Mouse (Mus musculus) hindbrain, embryonic 10.5 days (tissue): ENCODE data around the gene Iqcn. TPM values are rescaled to one million over a fixed set of nuclear protein-coding genes. Genes with fewer than 3 reads are reported as not detected.
A peak's percentile ranks its signal among the peaks of the same experiment; 100 is the strongest.

Experiments
- DNase-seq: peaks from one replicate; pipeline ENCODE4 v3.0.0-alpha.2; 2017; ENCODE audit warnings: low spot score
- H3K27ac ChIP-seq: fragments of 300-500 bp; sonication (generic); 2 replicates; pipeline ENCODE4 v1.5.1; 2016; ENCODE audit warnings: mild to moderate bottlenecking, moderate library complexity
- H3K27me3 ChIP-seq: fragments of 300-500 bp; sonication (generic); 2 replicates; pipeline ENCODE4 v1.6.1; 2016; ENCODE audit warnings: mild to moderate bottlenecking; ENCODE audit not compliant: poor library complexity, insufficient read depth, severe bottlenecking
- H3K36me3 ChIP-seq: fragments of 300-500 bp; sonication (generic); 2 replicates; pipeline ENCODE4 v1.6.1; 2016; ENCODE audit warnings: mild to moderate bottlenecking, moderate library complexity
- H3K4me1 ChIP-seq: fragments of 300-500 bp; sonication (generic); replicated peaks from 2 replicates; pipeline ENCODE4 v1.6.1; 2016; ENCODE audit warnings: mild to moderate bottlenecking
- H3K4me3 ChIP-seq: fragments of 300-500 bp; sonication (generic); 2 replicates; pipeline ENCODE4 v1.5.1; 2016; ENCODE audit warnings: mild to moderate bottlenecking, moderate library complexity
- H3K9me3 ChIP-seq: fragments of 300-500 bp; sonication (generic); 2 replicates; pipeline ENCODE4 v1.6.1; 2016; ENCODE audit warnings: mild to moderate bottlenecking, moderate library complexity
- WGBS: fragments of 180-500 bp; shearing (Covaris S2); methylation state at CpG from one replicate; pipeline ENCODE4 v1.1.7; 2016; 5-methylcytosine and 5-hydroxymethylcytosine counted together
- polyA plus RNA-seq: library from polyadenylated mRNA; unstranded; fragments of >200 nt; fragmentation: Nextera tagmentation; extraction: Ambion mirVana; gene quantifications from 2 replicates; pipeline ENCODE4 v1.2.1, GENCODE M21; 2016

Gene Iqcn
- polyA plus RNA-seq, 1 experiment from 2014 or later = not detected

- H3K4me3 ChIP-seq = no peak overlapping the region
- H3K27ac ChIP-seq = no peak overlapping the region
- H3K9me3 ChIP-seq = no peaks in the 10 kb centered on the region
- peaks cover 62% of the 10 kb centered on the region for H3K27me3 ChIP-seq
- no peak for DNase-seq
- WGBS = 44% methylated on average over 11 of the region's 11 CpGs
- no peaks in the 10 kb centered on the region for H3K36me3 ChIP-seq
- peaks cover 11% of the 10 kb centered on the region for H3K4me1 ChIP-seq
These were observed 23.5 kb downstream of the Iqcn start for GRCm38 (mm10) chr8:70726721-70727120.

DNA sequence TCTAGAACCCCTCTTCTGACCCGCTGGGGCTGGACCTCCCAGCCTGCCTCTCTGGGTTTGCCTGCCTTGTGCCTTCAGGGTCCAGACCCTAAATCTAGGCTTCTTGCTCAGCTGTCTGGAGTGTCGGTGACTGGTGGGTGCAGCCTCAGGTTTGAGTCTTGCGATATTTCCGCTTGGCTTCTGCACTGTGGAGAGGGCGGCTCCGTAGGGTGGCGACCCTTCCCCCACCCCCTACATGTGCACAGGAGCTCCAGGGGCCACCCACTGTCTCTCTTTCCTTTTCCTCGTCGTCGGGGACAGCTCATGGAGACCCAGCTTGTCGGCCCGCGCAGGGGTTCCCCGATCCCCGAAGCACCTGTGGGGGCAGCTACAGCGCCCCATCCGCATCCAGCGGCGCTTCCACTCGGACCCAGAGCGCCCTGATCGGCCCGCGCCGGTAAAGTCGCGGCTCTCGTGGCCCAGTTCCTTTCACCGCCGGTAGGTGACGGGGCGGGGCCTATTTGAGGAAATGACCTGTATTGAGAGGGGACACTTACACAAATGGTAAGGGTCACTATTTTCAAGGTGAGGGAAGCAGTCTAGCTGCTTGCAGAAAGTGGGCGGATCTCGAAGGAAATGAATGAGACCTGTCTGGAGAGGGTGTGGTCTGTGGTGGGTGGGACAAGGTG, 26.7 kb downstream of the Iqcn start:
- WGBS = 3% methylated on average over 34 of the region's 34 CpGs
- Histone ChIP-seq H3K4me3 (peak overlapping the region; percentile 40), H3K27ac (0 out of 2 replicates have a peak overlapping the region, but pooled peaks have one; percentile 23), H3K27me3 (peaks cover 78% of the 10 kb centered on the region), H3K4me1 (peaks cover 11% of the 10 kb centered on the region), H3K36me3 (no peaks in the 10 kb centered on the region), H3K9me3 (no peaks in the 10 kb centered on the region)
- no peak for DNase-seq

- Histone ChIP-seq H3K4me3 (no peak overlapping the region), H3K9me3 (no peaks in the 10 kb centered on the region), H3K36me3 (no peaks in the 10 kb centered on the region), H3K4me1 (peaks cover 11% of the 10 kb centered on the region), H3K27ac (no peak overlapping the region), H3K27me3 (peaks cover 72% of the 10 kb centered on the region)
- DNase-seq = no peak
- 87% methylated on average over 4 of the region's 4 CpGs for WGBS
These were observed 27.7 kb downstream of the Iqcn start for GRCm38 (mm10) chr8:70730956-70731355.

DNA sequence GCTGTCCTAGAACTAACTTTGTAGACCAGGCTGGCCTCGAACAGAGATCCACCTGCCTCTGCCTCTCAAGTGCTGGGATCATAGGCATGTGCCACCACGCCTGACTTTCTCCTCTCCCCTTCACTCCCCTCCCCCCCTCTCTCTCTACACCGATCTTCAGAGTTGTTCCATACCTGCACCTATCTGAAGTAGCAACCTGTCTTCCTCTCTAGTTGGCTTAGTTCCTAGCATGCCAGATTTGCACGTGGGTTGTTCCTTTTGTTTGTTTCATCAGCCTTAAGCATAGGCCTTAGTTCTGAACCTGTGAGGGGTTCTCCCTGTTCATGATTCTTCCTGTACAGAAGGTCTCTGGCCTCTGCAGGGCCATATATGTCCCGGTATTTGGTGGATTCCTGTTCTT, 34.4 kb downstream of the Iqcn start:
- Histone ChIP-seq H3K4me3 (no peak overlapping the region), H3K4me1 (peaks cover 5% of the 10 kb centered on the region), H3K27me3 (peaks cover 42% of the 10 kb centered on the region), H3K27ac (no peak overlapping the region), H3K36me3 (no peaks in the 10 kb centered on the region), H3K9me3 (no peaks in the 10 kb centered on the region)
- 64% methylated on average over 5 of the region's 5 CpGs for WGBS
- DNase-seq = no peak

- no peak for DNase-seq
- Histone ChIP-seq H3K27ac (no peak overlapping the region), H3K27me3 (peaks cover 43% of the 10 kb centered on the region), H3K9me3 (no peaks in the 10 kb centered on the region), H3K4me1 (peaks cover 10% of the 10 kb centered on the region), H3K4me3 (no peak overlapping the region), H3K36me3 (no peaks in the 10 kb centered on the region)
- 70% methylated on average over 3 of the region's 3 CpGs for WGBS
These were observed 35.0 kb downstream of the Iqcn start for GRCm38 (mm10) chr8:70738211-70738610.

DNA sequence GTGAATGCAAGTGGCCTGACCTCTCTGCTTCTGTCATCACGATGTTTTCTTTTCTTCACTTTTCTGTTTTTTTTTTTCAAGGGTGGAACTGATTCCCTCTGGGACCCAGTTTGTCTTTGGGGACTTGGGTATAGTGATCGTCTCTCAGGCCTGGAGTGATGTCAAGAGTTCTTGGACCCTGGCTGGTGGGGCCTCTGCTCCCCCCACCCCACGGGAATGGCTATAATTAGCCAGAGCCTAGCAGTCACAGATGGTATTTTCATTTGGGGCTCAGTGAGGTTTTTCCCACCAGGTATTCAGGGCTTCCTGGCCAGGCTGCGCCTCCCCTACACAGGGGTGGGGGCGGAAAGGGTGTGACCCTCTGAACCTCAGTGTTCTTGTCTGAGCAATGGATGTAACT, 38.4 kb downstream of the Iqcn start:
- 68% methylated on average over 5 of the region's 5 CpGs for WGBS
- H3K4me1 ChIP-seq = peaks cover 23% of the 10 kb centered on the region
- H3K36me3 ChIP-seq = no peaks in the 10 kb centered on the region
- no peaks in the 10 kb centered on the region for H3K9me3 ChIP-seq
- no peak for DNase-seq
- H3K27me3 ChIP-seq = peaks cover 76% of the 10 kb centered on the region
- H3K27ac ChIP-seq = no peak overlapping the region
- H3K4me3 ChIP-seq = no peak overlapping the region

DNA sequence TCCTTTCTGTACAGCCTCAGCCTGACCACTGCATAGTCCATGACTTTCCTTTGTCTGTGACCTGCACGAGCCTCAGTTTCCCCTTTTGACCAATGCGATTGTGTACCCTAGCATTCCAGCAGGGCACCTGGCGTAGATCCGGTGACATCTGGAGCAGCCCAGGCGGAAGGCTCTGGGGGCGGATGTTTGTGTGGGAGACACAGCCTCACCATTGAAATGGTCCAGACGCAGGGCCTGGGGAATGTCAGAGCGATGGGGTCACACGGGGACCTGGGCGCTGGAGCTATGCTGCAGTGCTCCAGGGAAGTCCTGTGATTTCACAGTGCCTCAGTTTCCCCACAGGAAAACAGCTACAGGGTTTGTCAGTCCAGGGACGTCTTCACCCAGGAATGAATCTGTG, 38.9 kb downstream of the Iqcn start:
- no peak for DNase-seq
- no peak overlapping the region for H3K27ac ChIP-seq
- peaks cover 81% of the 10 kb centered on the region for H3K27me3 ChIP-seq
- 70% methylated on average over 11 of the region's 11 CpGs for WGBS
- no peaks in the 10 kb centered on the region for H3K9me3 ChIP-seq
- no peaks in the 10 kb centered on the region for H3K36me3 ChIP-seq
- H3K4me3 ChIP-seq = no peak overlapping the region
- H3K4me1 ChIP-seq = peaks cover 23% of the 10 kb centered on the region

DNA sequence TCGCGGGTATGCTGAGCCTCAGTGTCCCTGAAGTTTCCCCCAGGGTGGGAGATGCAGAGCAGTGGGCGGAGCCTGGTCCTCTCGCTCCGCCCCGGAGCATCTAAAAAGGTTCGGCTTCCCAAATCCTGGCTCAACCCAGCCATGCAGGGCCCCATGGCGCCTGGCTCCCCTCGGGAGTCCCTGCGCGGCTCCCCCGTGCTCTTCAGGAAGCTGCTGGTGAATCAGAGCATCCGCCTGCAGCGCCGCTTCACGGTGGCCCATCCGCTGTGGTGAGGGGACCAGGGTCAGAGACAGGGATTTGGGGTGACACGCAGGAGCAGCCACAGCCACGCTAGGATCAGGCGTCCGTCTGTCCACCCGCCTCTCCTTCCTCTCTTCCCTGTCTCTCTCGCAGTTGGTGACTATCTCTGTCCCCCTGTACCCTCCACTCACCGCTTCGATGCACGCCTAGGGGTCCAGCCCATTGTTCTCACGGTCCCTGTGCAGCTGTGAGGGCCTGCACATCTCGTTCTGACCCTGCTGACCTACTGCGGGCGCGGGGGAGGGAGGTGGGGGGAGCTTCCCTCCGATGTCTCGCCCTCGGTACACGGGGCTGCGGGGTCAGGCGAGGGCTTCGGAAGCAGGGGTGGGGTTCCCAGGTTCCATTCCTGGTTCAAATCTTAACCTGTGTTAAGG, 39.9 kb downstream of the Iqcn start:
- Histone ChIP-seq H3K9me3 (no peaks in the 10 kb centered on the region), H3K4me1 (peaks cover 23% of the 10 kb centered on the region), H3K27me3 (peaks cover 84% of the 10 kb centered on the region), H3K4me3 (peak overlapping the region; percentile 49), H3K27ac (peak overlapping the region; percentile 80), H3K36me3 (no peaks in the 10 kb centered on the region)
- 2% methylated on average over 38 of the region's 38 CpGs for WGBS
- peak; percentile 43 for DNase-seq

DNA sequence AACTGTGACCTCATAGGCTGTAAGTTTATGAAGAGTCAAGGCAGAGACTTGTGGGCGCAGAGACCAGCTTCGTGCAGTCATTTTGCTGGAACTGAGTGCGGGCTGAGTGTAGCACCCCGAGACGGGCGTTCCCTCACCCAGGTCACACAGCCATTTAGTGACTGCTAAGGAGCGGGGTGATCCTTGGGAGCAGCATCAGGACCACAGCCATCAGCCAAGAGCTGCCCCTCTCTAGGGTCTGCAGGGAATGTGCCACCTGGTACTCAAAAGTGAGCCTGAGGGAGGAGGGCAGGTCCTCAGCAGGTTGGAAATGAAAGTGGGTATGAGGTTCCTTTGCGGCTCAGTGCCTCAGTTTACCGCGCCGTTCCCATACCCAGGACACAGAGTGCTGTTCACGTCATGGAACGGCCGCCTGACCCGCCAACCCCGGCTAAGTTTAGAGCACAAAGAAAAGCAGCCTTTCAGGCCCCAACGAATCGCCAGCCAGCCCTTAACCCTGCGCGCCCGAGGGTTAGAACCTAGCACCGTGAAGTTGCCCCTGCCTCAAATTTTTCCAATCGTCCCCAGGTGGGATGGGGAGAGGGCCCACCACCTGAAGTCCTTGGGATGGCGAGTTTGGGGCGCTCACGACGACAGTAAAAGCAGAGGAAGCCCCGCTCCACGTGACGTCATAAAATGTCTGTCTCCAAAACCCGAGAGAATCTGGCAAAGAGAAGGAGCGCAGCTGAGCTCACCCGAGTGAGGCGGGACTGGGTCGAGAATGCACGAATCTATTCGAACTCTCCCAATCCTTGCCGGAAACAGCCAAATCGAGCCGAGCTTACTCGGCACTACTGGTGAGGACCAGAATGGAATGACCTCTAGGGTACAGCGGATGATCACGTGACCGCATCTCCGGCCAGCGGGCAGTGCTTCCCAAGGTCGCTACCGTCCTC, 40.7 kb downstream of the Iqcn start:
- H3K4me3 ChIP-seq = peak overlapping the region; percentile 49
- H3K27me3 ChIP-seq = peaks cover 89% of the 10 kb centered on the region
- 4% methylated on average over 48 of the region's 48 CpGs for WGBS
- no peaks in the 10 kb centered on the region for H3K36me3 ChIP-seq
- H3K9me3 ChIP-seq = no peaks in the 10 kb centered on the region
- peaks cover 23% of the 10 kb centered on the region for H3K4me1 ChIP-seq
- peak; percentile 45 for DNase-seq
- peak overlapping the region; percentile 80 for H3K27ac ChIP-seq

DNA sequence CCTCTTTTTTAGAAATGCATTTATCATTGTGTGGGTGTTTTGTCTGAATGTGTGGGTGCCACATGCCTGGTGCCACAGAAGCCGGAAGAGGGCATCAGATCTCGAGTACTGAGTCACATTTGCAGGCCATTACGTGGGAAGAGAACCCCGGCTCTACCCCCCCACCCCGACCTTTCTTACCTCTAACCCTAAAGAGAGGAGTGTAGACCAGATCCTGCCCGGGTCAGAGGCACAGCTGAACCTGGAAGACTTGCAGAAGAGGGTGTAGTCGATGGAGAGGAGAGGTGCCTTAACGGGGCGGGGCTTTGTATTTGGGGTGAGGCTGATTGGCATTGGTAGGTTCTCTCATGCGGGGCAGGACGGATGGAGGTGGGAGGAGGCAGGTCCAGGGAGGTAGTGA, 41.5 kb downstream of the Iqcn start:
- no peak for DNase-seq
- 51% methylated on average over 11 of the region's 11 CpGs for WGBS
- Histone ChIP-seq H3K4me1 (peaks cover 23% of the 10 kb centered on the region), H3K9me3 (no peaks in the 10 kb centered on the region), H3K36me3 (no peaks in the 10 kb centered on the region), H3K27me3 (peaks cover 98% of the 10 kb centered on the region), H3K4me3 (no peak overlapping the region), H3K27ac (no peak overlapping the region)

DNA sequence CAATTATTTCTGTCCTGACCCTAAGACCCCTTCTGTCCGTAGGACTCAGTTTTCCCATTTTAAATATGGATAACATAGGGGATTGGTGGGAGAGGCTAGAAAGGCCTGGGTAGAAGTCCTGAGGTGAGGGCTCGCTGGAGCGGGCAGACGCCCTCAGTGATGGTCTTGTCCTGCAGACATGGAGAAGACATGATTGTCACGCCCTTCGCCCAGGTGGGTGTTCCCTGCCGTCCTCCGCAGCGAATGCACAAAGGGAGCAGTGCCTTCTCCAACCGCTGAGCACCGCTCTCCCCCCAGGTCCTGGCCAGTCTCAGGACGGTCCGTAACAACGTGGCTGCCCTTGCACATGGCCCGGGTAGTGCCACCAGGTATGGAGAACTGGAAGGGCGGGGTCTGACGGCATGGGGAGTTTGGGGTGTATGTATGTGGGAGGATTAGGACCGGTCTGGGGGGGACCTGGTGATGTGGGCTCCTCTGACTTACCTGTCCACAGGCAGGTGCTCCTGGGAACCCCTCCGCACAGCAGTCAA, 42.5 kb downstream of the Iqcn start:
- Histone ChIP-seq H3K36me3 (no peaks in the 10 kb centered on the region), H3K27me3 (peaks cover 96% of the 10 kb centered on the region), H3K4me1 (peaks cover 23% of the 10 kb centered on the region), H3K9me3 (no peaks in the 10 kb centered on the region), H3K4me3 (no peak overlapping the region), H3K27ac (no peak overlapping the region)
- no peak for DNase-seq
- 56% methylated on average over 19 of the region's 19 CpGs for WGBS

DNA sequence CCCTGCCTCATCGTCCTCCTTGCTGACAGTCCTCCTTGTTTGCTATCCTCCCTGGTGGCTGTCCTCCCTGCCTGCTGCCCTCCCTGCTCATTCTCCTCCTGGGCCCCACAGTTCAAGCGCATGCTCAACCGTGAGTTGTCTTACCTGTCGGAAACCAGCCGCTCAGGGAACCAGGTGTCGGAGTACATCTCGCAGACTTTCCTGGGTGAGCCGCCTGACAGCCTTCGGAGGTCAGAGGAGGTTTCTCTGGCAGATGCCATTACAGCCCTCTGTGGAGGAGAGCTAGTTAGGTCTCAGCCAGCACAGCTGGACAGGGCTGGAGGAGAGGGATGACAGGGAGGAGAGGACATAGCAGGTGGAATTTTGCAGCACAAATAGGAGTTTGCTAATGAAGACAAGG, 43.4 kb downstream of the Iqcn start:
- Histone ChIP-seq H3K27me3 (peaks cover 86% of the 10 kb centered on the region), H3K4me1 (peaks cover 22% of the 10 kb centered on the region), H3K27ac (no peak overlapping the region), H3K36me3 (no peaks in the 10 kb centered on the region), H3K9me3 (no peaks in the 10 kb centered on the region), H3K4me3 (no peak overlapping the region)
- WGBS = 76% methylated on average over 9 of the region's 9 CpGs
- no peak for DNase-seq
